Comparison of ENCODE assay signal across 8 mouse cellular contexts in the genomic region with DNA sequence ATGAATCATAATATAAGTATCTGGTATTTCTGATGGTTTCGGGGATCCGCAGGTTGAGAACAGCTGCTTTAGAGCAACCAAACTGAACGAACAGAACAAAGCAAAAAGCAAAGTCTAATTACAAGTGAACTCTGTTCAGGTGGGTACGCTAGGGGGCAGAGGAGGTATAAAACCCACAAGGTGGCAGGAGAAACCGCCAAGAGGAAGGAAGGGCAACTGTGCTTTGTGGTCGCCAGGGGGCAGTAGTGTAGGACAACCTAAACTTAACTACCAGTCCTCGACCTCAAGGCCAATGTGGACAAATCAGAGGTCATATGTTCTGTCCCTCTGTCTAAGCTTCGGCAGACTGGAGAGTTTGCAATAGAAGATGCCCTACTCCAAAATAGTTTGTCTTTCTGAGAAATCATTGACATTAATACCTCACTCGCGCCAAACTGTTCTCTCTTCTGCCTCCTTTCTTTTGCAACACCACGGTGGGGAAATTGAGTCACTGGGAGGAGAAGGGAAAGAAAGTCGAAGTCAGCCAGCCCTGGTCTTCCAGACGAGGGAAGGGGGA. TPM values are rescaled to one million over a fixed set of nuclear protein-coding genes. Genes with fewer than 3 reads are reported as not detected.
DNase-seq lines count a peak whose midpoint lies in the region; ATAC-seq and TF ChIP-seq lines count a peak whose summit lies in the region.

No protein-coding gene starts in this region.

- ATAC-seq in hindbrain, postnatal 0 days: peak; percentile 35
- ATAC-seq in megakaryocyte-erythroid progenitor cell, adult 5-6 weeks (replicated peaks; ENCODE audit: low FRiP score, low TSS enrichment, poor library complexity, severe bottlenecking): peak; percentile 93
- ATAC-seq in erythroid progenitor cell, adult 5-6 weeks (replicated peaks; ENCODE audit: low FRiP score, poor library complexity, severe bottlenecking): no peak

- no peaks in the 10 kb centered on the region for H3K27me3 ChIP-seq in hindbrain, postnatal 0 days (ENCODE audit: insufficient read depth, low read length)

- H3K27ac ChIP-seq in hindbrain, postnatal 0 days: peak overlapping the region; percentile 82

- H3K36me3 ChIP-seq in hindbrain, postnatal 0 days (ENCODE audit: insufficient read depth, low read length): no peaks in the 10 kb centered on the region

- intact Hi-C loops in left cerebral cortex, postnatal 14 days (cut with DNase I): loop anchor here (5.0 kb wide), 2 partner anchors 40 to 95 kb away; no protein-coding TSS in a partner anchor

- H3K4me3 ChIP-seq in hindbrain, postnatal 0 days (ENCODE audit: low read length): peak overlapping the region; percentile 57

- H3K9me3 ChIP-seq in hindbrain, postnatal 0 days (ENCODE audit: low read length): no peaks in the 10 kb centered on the region

- peak; percentile 97 for TF ChIP-seq CTCF in hindbrain, postnatal 0 days (IDR thresholded peaks at IDR 0.05; ENCODE audit: low read depth)

- H3K4me1 ChIP-seq in hindbrain, postnatal 0 days (ENCODE audit: insufficient read depth, low read length): peaks cover 11% of the 10 kb centered on the region

- peak overlapping the region; percentile 93 for H3K4me2 ChIP-seq in hindbrain, postnatal 0 days (ENCODE audit: low read depth, low read length)

- 5% methylated on average over 13 of the region's 13 CpGs for WGBS in hindbrain, postnatal 0 days

- DNase-seq in adrenal gland, adult (ENCODE audit: inconsistent age in 2 of 2, low spot score in 1 of 2): peak; percentile 84 to 93
- DNase-seq in cerebellum, postnatal 4 days (ENCODE audit: low spot score in 2 of 2): peak; percentile 46 to 73
- DNase-seq in gastrocnemius, postnatal 10 days: peak; percentile 74
- DNase-seq in hindbrain, postnatal 0 days (ENCODE audit: low spot score): peak; percentile 86
- peak; percentile 65 to 74 for DNase-seq in left cerebral cortex, postnatal 14 days (ENCODE audit: low spot score in 2 of 2)
- DNase-seq in right cerebral cortex, postnatal 10 days (ENCODE audit: low spot score in 2 of 2): peak; percentile 64 to 69

- no peak overlapping the region for H3K9ac ChIP-seq in hindbrain, postnatal 0 days (replicated peaks; ENCODE audit: low read length)

RNA-seq across cellular contexts. Expression of gene Nfatc4, which starts 0.4 kb away (rescaled TPM):
- total RNA-seq in gastrocnemius, postnatal 10 days (2021): 10 to 100 TPM in 1 of 2 experiments, 1 to 10 TPM in 1; 9.3 to 14.8 TPM
- total RNA-seq in hindbrain, postnatal 0 days (2014; rRNA removed): 13.9 and 21.9 TPM in 2 replicates
- 5.9 and 6.8 TPM in 2 replicates for polyA plus RNA-seq in hindbrain, postnatal 0 days (2015; fragmentation: Nextera tagmentation; extraction: Ambion mirVana)
- total RNA-seq in left cerebral cortex, postnatal 14 days (2021): 1 to 10 TPM; 3.0 to 4.0 TPM
- not detected in 2 replicates for total RNA-seq in megakaryocyte-erythroid progenitor cell, adult 5-6 weeks (2014; fragmentation: Nextera tagmentation)
- not detected in 2 replicates for total RNA-seq in megakaryocyte-erythroid progenitor cell, adult 5-6 weeks (2017)
- total RNA-seq in erythroid progenitor cell, adult 5-6 weeks (2015; ENCODE audit: low replicate concordance): not detected in 2 replicates
- not detected in 2 replicates for total RNA-seq in erythroid progenitor cell, adult 5-6 weeks (2017; ENCODE audit: low replicate concordance)

RNA-seq across cellular contexts. Expression of gene Nynrin, which starts 31.3 kb away (rescaled TPM):
- 10 to 100 TPM in 1 of 2 experiments, 1 to 10 TPM in 1; 9.3 to 15.3 TPM for total RNA-seq in gastrocnemius, postnatal 10 days (2021)
- 33.6 and 39.3 TPM in 2 replicates for total RNA-seq in hindbrain, postnatal 0 days (2014; rRNA removed)
- polyA plus RNA-seq in hindbrain, postnatal 0 days (2015; fragmentation: Nextera tagmentation; extraction: Ambion mirVana): 5.1 and 6.4 TPM in 2 replicates
- 1 to 10 TPM; 8.8 to 9.7 TPM for total RNA-seq in left cerebral cortex, postnatal 14 days (2021)
- total RNA-seq in megakaryocyte-erythroid progenitor cell, adult 5-6 weeks (2014; fragmentation: Nextera tagmentation): 1.9 and 2.7 TPM in 2 replicates
- 1.2 and 2.0 TPM in 2 replicates for total RNA-seq in megakaryocyte-erythroid progenitor cell, adult 5-6 weeks (2017)
- under 0.01 and 4.2 TPM in 2 replicates for total RNA-seq in erythroid progenitor cell, adult 5-6 weeks (2015; ENCODE audit: low replicate concordance)
- 0.26 and 0.45 TPM in 2 replicates for total RNA-seq in erythroid progenitor cell, adult 5-6 weeks (2017; ENCODE audit: low replicate concordance)

RNA-seq across cellular contexts. Expression of gene Ripk3, which starts 33.8 kb away (rescaled TPM):
- total RNA-seq in gastrocnemius, postnatal 10 days (2021): 1 to 10 TPM; 3.9 to 4.2 TPM
- 0.42 and 1.7 TPM in 2 replicates for total RNA-seq in hindbrain, postnatal 0 days (2014; rRNA removed)
- 1.7 and 2.0 TPM in 2 replicates for polyA plus RNA-seq in hindbrain, postnatal 0 days (2015; fragmentation: Nextera tagmentation; extraction: Ambion mirVana)
- 1 to 10 TPM in 1 of 2 experiments, under 1 TPM in 1; 0.83 to 1.0 TPM for total RNA-seq in left cerebral cortex, postnatal 14 days (2021)
- 55.7 and 87.0 TPM in 2 replicates for total RNA-seq in megakaryocyte-erythroid progenitor cell, adult 5-6 weeks (2014; fragmentation: Nextera tagmentation)
- total RNA-seq in megakaryocyte-erythroid progenitor cell, adult 5-6 weeks (2017): 8.9 and 23.1 TPM in 2 replicates
- total RNA-seq in erythroid progenitor cell, adult 5-6 weeks (2015; ENCODE audit: low replicate concordance): 18.4 and 28.1 TPM in 2 replicates
- 2.3 and 33.1 TPM in 2 replicates for total RNA-seq in erythroid progenitor cell, adult 5-6 weeks (2017; ENCODE audit: low replicate concordance)

RNA-seq across cellular contexts. Expression of gene Adcy4, which starts 38.6 kb away (rescaled TPM):
- total RNA-seq in gastrocnemius, postnatal 10 days (2021): 1 to 10 TPM; 5.9 to 9.4 TPM
- total RNA-seq in hindbrain, postnatal 0 days (2014; rRNA removed): 5.6 and 5.8 TPM in 2 replicates
- 1.7 and 2.8 TPM in 2 replicates for polyA plus RNA-seq in hindbrain, postnatal 0 days (2015; fragmentation: Nextera tagmentation; extraction: Ambion mirVana)
- 1 to 10 TPM; 5.1 to 6.6 TPM for total RNA-seq in left cerebral cortex, postnatal 14 days (2021)
- total RNA-seq in megakaryocyte-erythroid progenitor cell, adult 5-6 weeks (2014; fragmentation: Nextera tagmentation): not detected in 2 replicates
- total RNA-seq in megakaryocyte-erythroid progenitor cell, adult 5-6 weeks (2017): not detected in 2 replicates
- total RNA-seq in erythroid progenitor cell, adult 5-6 weeks (2015; ENCODE audit: low replicate concordance): not detected in 2 replicates
- total RNA-seq in erythroid progenitor cell, adult 5-6 weeks (2017; ENCODE audit: low replicate concordance): not detected in 2 replicates

RNA-seq across cellular contexts. Expression of gene Ltb4r1, which starts 56.8 kb away (rescaled TPM):
- under 1 TPM; 0.16 to 0.61 TPM for total RNA-seq in gastrocnemius, postnatal 10 days (2021)
- total RNA-seq in hindbrain, postnatal 0 days (2014; rRNA removed): 0.43 and 0.52 TPM in 2 replicates
- polyA plus RNA-seq in hindbrain, postnatal 0 days (2015; fragmentation: Nextera tagmentation; extraction: Ambion mirVana): 0.64 and 0.71 TPM in 2 replicates
- total RNA-seq in left cerebral cortex, postnatal 14 days (2021): under 1 TPM; 0.24 to 0.40 TPM
- 0.50 and 3.5 TPM in 2 replicates for total RNA-seq in megakaryocyte-erythroid progenitor cell, adult 5-6 weeks (2014; fragmentation: Nextera tagmentation)
- 0.76 and 3.1 TPM in 2 replicates for total RNA-seq in megakaryocyte-erythroid progenitor cell, adult 5-6 weeks (2017)
- total RNA-seq in erythroid progenitor cell, adult 5-6 weeks (2015; ENCODE audit: low replicate concordance): 8.8 and 11.9 TPM in 2 replicates
- 2.8 and 8.9 TPM in 2 replicates for total RNA-seq in erythroid progenitor cell, adult 5-6 weeks (2017; ENCODE audit: low replicate concordance)

Comparison
In these comparisons a context has a peak if more than half of its experiments do, and no peak if none do; other contexts are left out.
1. RNA of gene Nfatc4, which starts 0.4 kb away (total RNA-seq): 13.9 to 21.9 TPM in hindbrain, postnatal 0 days, 9.3 to 14.8 TPM in gastrocnemius, postnatal 10 days and 3.0 to 4.0 TPM in left cerebral cortex, postnatal 14 days; not detected in megakaryocyte-erythroid progenitor cell, adult 5-6 weeks and not detected in erythroid progenitor cell, adult 5-6 weeks; every median in the first group is over 4 times any median in the second.
2. Peak in every context shown above with its lines, with median percentiles within 50 percentile points of each other: DNase-seq.